Mouse (Mus musculus): ENCODE measurements around the gene Rbm20.

DNA sequence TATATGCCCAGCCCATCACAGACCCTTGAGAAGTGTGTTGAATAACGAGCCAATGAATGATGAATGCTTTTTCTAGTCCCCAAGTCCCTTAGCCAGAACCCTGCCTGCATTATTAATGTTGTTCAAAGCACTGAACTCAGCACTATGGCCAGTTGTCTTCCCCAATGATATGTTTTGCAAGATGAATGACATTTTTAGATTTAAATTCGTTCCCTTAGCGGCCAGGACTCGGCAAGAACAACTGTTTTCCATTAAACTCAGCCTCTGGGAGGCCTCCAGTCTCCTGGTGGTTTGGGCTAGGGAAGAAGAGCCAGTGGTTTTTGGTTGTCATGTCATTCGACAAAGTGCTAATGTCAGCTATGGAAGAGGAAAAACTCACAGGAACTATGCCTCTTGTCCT, 204.7 kb downstream of the Rbm20 start:
- no peak for TF ChIP-seq CTCF (IDR thresholded peaks at IDR 0.05; ENCODE audit: insufficient read depth, low read length)
- no peak for TF ChIP-seq POLR2A (IDR thresholded peaks at IDR 0.05; ENCODE audit: borderline replicate concordance, extremely low read depth, low read depth, low read length)

Measured in lung, adult 2 months (tissue).